Mouse (Mus musculus): ENCODE measurements around the gene Tppp. TPM values are rescaled to one million over a fixed set of nuclear protein-coding genes. Genes with fewer than 3 reads are reported as not detected.

Tppp gene
- 5.4 and 6.9 TPM in 2 replicates for polyA plus RNA-seq (2012; rRNA removed)

DNA sequence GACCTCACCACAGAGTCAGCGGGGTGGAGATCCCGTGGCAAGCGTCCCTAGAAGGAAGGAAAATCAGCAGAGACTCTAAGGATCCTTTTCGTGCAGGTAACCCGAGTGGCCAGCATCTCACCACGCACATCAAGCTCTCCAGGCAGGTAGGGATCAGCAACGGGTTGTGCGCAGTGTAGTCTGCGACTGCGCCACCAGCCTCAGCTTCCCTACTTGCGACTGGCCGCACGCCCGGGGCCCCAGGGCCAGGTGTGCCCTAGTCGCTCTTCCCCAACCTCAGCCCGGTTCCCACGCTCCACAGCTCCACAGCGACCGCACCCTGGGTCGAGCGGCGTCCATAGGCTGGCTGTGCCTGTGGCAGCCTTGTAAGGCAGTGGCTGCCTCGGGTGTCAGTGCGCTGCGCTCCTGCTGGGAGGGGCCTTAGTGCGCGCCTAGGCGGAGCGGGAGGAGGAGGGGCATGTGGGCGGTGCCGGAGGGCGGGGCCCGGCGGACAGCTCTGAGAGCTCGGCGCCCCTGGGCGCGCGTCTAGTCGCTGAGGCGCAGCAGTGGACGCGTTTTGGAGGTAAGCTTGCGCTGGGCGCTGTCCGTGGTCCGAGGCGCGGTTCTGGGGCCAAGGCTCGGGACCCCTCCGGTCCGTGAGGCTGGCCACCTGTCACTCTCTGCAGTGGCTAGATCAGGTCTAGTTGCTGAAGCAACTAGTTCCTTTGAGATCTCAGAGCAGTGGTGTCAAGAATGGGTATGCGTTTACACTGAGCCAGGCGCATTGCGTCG lies at the start of gene Tppp:
Tppp (plus strand) TSS at position 460 of the 771 bp plus-strand sequence.

GRCm38 (mm10) chr13:73963551-73963950 lies 45.7 kb upstream of the Tppp start, which contains the start of gene Zdhhc11:
Gene Zdhhc11 (plus strand): TSS chr13:73963851.

GRCm38 (mm10) chr13:74061613-74062377 lies 52.6 kb downstream of the Tppp start, which contains the start of gene Cep72:
Gene Cep72 (minus strand): TSS chr13:74062299.

Other genes with a start within 250 kb of the Tppp start
- gene Nkd2, start 161.8 kb upstream of the Tppp start, polyA plus RNA-seq (2012; rRNA removed), result 22.0 and 24.5 TPM in 2 replicates
- 0.76 and 1.3 TPM in 2 replicates for gene Trip13, start 71.6 kb upstream of the Tppp start, polyA plus RNA-seq (2012; rRNA removed)
- gene Brd9, start 71.6 kb upstream of the Tppp start, polyA plus RNA-seq (2012; rRNA removed), result 28.5 and 33.3 TPM in 2 replicates
- gene Zdhhc11, start 45.6 kb upstream of the Tppp start, polyA plus RNA-seq (2012; rRNA removed), result not detected in 2 replicates
- gene Cep72, start 52.9 kb downstream of the Tppp start, polyA plus RNA-seq (2012; rRNA removed), result 3.0 and 4.1 TPM in 2 replicates
- gene Slc9a3, start 112.0 kb downstream of the Tppp start, polyA plus RNA-seq (2012; rRNA removed), result 2.1 and 2.9 TPM in 2 replicates
- gene Exoc3, start 199.3 kb downstream of the Tppp start, polyA plus RNA-seq (2012; rRNA removed), result 39.7 and 52.8 TPM in 2 replicates

All from ovary, adult 2 months (tissue).